Mouse (Mus musculus) heart, embryonic 11.5 days (tissue): ENCODE results near the gene Taok2. TPM values are rescaled to one million over a fixed set of nuclear protein-coding genes. Genes with fewer than 3 reads are reported as not detected.
A peak's percentile ranks its signal among the peaks of the same experiment; 100 is the strongest.
"Not testable (repeated sequence)": the region's sequence is repeated elsewhere in the genome, so short reads cannot be mapped to it uniquely, and the experiment has no call there.

ENCODE experiments used
- ATAC-seq: fragments of 200-750 bp; cut with Nextera tagmentation; replicated peaks from 2 replicates; pipeline ENCODE4 v1.8.0; 2017; ENCODE audit warnings: moderate library complexity; ENCODE audit not compliant: insufficient number of reproducible peaks, low FRiP score, low TSS enrichment
- H3K27ac ChIP-seq: fragments of 300-500 bp; sonication (generic); 2 replicates; pipeline ENCODE4 v1.5.1; 2014; ENCODE audit warnings: mild to moderate bottlenecking, low read depth, low read length
- H3K27me3 ChIP-seq: fragments of 300-500 bp; sonication (generic); 2 replicates; pipeline ENCODE4 v1.6.1; 2014; ENCODE audit warnings: mild to moderate bottlenecking, low read length, mixed read lengths; ENCODE audit not compliant: control insufficient read depth, insufficient read depth
- H3K36me3 ChIP-seq: fragments of 300-500 bp; sonication (generic); 2 replicates; pipeline ENCODE4 v1.6.1; 2014; ENCODE audit warnings: mild to moderate bottlenecking, low read length, moderate library complexity, mixed read lengths; ENCODE audit not compliant: control insufficient read depth, insufficient read depth
- H3K4me1 ChIP-seq: fragments of 300-500 bp; sonication (generic); 2 replicates; pipeline ENCODE4 v1.6.1; 2014; ENCODE audit warnings: low read length; ENCODE audit not compliant: control insufficient read depth, insufficient read depth
- H3K4me2 ChIP-seq: fragments of 300-500 bp; sonication (generic); 2 replicates; pipeline ENCODE4 v1.6.1; 2014; ENCODE audit warnings: mild to moderate bottlenecking, moderate library complexity
- H3K4me3 ChIP-seq: fragments of 300-500 bp; sonication (generic); 2 replicates; pipeline ENCODE4 v1.5.1; 2014; ENCODE audit warnings: low read depth, low read length
- H3K9ac ChIP-seq: fragments of 300-500 bp; sonication (generic); 2 replicates; pipeline ENCODE4 v1.6.1; 2014; ENCODE audit warnings: mild to moderate bottlenecking, low read depth, low read length, moderate library complexity
- H3K9me3 ChIP-seq: fragments of 300-500 bp; sonication (generic); replicated peaks from 2 replicates; pipeline ENCODE4 v1.6.1; 2016; ENCODE audit warnings: low read length; ENCODE audit not compliant: control insufficient read depth
- WGBS: fragments of 180-500 bp; shearing (Covaris S2); extraction: QIAGEN DNeasy Blood & Tissue Kit; methylation state at CpG from one replicate; pipeline ENCODE4 v1.1.7; 2014; ENCODE audit not compliant: insufficient replicate concordance; 5-methylcytosine and 5-hydroxymethylcytosine counted together
- polyA plus RNA-seq: library from polyadenylated mRNA; unstranded; fragments of >200 nt; fragmentation: Nextera tagmentation; extraction: Ambion mirVana; gene quantifications from 2 replicates; pipeline ENCODE4 v1.2.1, GENCODE M21; 2014

The Taok2 gene
- polyA plus RNA-seq, 1 experiment from 2014 or later = 19.4 TPM

DNA sequence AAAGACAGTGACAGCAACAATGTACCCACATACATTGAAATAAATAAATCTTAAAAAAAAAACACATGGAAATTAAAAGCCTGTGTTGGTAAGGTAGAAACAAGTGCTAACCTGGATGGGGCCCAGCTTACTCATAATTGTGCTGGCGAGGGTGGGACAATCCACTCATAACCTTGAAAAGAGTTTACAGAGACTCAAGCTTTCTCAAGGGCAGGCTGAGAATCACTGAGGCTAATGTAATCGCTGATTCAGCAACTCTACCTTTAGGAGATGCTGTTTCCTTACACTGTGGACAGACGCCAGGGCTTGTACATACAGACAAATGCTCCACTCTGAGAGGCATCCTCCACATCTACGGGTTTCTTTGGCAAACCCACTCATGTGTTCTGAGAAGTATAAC lies 35.5 kb upstream of the Taok2 start:
- ATAC-seq = no peak
- no peaks in the 10 kb centered on the region for H3K4me1 ChIP-seq

DNA sequence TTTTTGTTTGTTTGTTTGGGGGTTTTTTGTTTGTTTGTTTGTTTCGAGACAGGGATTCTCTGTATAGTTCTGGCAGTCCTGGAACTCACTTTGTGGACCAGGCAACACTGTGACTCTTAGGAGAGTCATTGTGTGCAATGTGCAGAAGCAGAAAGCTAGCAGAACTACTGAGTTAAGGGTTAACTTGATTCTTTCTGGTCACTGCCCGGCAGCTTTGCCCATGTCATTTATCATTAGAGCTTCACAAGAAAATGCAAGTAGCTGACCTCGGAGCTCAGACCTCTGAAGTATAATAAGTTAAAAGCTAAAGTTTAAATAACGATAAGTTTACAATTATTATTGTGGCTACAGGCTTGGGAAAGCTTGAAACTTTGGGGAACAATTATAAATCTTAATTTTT lies 33.9 kb upstream of the Taok2 start:
- H3K9ac ChIP-seq, H3K4me1 ChIP-seq, H3K27me3 ChIP-seq, ATAC-seq, H3K27ac ChIP-seq, H3K36me3 ChIP-seq, H3K9me3 ChIP-seq, H3K4me3 ChIP-seq, H3K4me2 ChIP-seq: not testable (repeated sequence)
- 49% methylated on average over 4 of the region's 4 CpGs for WGBS

More for the DNA sequence above, 35.5 kb upstream of the Taok2 start:
- 81% methylated on average over 4 of the region's 4 CpGs for whole genome bisulfite sequencing
- no peak overlapping the region for H3K9ac ChIP-seq
- no peak overlapping the region for H3K4me2 ChIP-seq
- no peak overlapping the region for H3K4me3 ChIP-seq
- no peak overlapping the region for H3K27ac ChIP-seq
- no peaks in the 10 kb centered on the region; the same call in 1 of the 2 replicates for H3K27me3 ChIP-seq
- no peaks in the 10 kb centered on the region for H3K9me3 ChIP-seq
- no peaks in the 10 kb centered on the region for H3K36me3 ChIP-seq

DNA sequence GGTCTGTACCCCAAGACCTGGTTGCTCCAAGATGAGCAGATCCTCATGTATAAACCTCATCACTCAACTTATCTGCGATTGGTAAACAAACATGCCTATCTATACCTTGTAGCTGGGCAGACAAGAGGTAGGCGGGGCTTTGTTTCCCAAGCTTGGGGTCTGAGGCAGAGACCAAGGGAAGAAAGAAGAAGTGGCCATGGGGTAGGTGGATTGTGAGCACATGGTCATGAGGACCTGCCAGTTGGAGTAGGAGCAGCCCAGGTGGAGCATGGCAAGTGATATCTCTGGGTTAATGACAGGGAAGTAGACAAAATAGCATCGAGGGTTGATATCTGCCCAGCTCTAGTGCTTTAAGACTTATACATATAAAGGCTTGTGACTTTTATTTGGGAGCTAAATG lies 30.3 kb upstream of the Taok2 start:
- no peaks in the 10 kb centered on the region for H3K4me1 ChIP-seq
- H3K36me3 ChIP-seq = no peaks in the 10 kb centered on the region
- H3K9ac ChIP-seq = no peak overlapping the region
- H3K27ac ChIP-seq = no peak overlapping the region
- H3K27me3 ChIP-seq = no peaks in the 10 kb centered on the region; the same call in 1 of the 2 replicates
- no peak overlapping the region for H3K4me2 ChIP-seq
- H3K4me3 ChIP-seq = no peak overlapping the region
- no peaks in the 10 kb centered on the region for H3K9me3 ChIP-seq
- no peak for ATAC-seq
- 71% methylated on average over 3 of the region's 3 CpGs for WGBS

DNA sequence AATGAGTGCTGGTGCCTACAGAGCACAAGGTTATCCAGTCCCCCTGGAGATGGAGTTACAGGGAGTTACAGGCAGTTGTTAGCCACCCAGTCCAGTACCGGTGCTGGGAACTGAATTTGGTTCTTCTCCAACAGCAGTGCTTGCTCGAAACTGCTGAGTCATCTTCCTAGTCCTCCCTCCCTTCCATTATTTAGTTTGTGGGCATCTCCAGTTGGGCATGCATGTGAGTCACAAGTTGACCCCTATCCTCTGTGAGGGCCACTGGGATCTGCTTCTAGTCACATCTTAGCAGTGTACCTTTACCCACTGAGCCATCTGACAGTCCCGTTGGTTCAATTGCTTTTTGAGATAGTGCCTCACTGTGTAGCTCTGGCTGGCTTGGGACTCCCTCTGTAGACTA lies 21.1 kb upstream of the Taok2 start:
- 65% methylated on average over 3 of the region's 3 CpGs for WGBS
- Histone ChIP-seq H3K27me3 (no peaks in the 10 kb centered on the region), H3K36me3 (no peaks in the 10 kb centered on the region), H3K27ac (no peak overlapping the region), H3K9ac (no peak overlapping the region), H3K9me3 (no peaks in the 10 kb centered on the region), H3K4me1 (no peaks in the 10 kb centered on the region), H3K4me3 (no peak overlapping the region), H3K4me2 (no peak overlapping the region)
- no peak for ATAC-seq

DNA sequence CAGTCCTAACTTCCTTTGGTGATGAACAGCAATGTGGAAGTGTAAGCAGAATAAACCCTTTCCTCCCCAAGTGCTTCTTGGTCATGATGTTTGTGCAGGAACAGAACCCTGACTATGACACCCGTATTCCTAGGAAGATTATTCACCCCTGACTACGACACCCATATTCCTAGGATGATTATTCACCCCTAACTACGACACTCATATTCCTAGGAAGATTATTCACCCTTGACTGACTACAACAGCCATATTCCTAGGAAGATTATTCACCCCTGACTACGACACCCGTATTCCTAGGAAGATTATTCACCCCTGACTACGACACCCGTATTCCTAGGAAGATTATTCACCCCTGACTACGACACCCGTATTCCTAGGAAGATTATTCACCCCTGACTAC lies 15.3 kb upstream of the Taok2 start:
- not testable (repeated sequence) for H3K9ac ChIP-seq, H3K27ac ChIP-seq, H3K9me3 ChIP-seq, H3K36me3 ChIP-seq, H3K4me2 ChIP-seq, H3K27me3 ChIP-seq, ATAC-seq, H3K4me3 ChIP-seq
- WGBS = 89% methylated on average over 6 of the region's 9 CpGs
- peaks cover 13% of the 10 kb centered on the region for H3K4me1 ChIP-seq

DNA sequence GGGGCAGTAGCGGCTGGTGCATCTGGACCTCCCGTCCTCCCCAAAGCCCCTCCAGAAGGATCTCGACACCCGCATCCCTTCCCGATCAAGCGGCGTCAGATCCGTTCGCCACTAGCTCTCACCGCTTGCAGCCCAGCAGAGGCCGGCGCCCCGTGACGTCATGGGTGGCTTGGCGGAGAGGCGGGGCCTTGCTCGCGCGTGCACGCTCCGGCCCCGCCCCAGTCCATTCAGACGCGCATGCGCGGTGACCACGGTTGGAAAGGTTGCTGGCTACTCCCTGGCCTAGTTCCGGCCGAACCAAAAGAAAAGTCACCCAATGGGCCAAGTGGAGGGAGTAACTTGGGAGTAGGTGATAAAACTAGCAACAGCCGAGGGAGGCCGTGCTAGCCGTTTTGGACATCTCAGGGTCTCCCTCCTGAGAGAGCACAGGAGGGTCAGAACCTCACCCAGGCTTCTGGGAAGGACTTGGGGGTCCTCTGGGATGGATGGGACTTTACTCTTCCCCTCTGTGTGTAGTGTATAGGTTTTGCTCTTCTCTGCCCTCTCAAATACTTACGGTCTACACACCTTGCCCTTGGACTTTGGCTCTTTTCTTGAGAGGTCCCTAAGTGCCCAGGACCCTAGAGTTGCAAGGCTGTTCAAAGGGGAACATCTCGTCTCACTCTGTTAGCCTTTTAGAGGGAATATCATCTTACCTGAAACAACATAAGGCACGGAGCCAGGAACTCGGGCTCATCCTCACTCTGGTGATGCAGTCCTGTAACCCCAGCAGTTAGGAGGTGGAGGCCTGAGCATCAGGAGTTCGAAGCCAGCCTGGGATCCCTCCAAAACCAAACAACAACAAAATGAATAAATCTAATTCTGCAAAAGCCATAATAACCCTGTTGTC lies 13.8 kb upstream of the Taok2 start:
- Histone ChIP-seq H3K36me3 (no peaks in the 10 kb centered on the region), H3K9ac (peak overlapping the region; percentile 81), H3K4me2 (peak overlapping the region; percentile 73), H3K27me3 (no peaks in the 10 kb centered on the region), H3K4me3 (peak overlapping the region; percentile 66), H3K4me1 (peaks cover 13% of the 10 kb centered on the region), H3K27ac (peak overlapping the region; percentile 54), H3K9me3 (no peaks in the 10 kb centered on the region)
- ATAC-seq = peak; percentile 91
- 10% methylated on average over 37 of the region's 37 CpGs for WGBS

DNA sequence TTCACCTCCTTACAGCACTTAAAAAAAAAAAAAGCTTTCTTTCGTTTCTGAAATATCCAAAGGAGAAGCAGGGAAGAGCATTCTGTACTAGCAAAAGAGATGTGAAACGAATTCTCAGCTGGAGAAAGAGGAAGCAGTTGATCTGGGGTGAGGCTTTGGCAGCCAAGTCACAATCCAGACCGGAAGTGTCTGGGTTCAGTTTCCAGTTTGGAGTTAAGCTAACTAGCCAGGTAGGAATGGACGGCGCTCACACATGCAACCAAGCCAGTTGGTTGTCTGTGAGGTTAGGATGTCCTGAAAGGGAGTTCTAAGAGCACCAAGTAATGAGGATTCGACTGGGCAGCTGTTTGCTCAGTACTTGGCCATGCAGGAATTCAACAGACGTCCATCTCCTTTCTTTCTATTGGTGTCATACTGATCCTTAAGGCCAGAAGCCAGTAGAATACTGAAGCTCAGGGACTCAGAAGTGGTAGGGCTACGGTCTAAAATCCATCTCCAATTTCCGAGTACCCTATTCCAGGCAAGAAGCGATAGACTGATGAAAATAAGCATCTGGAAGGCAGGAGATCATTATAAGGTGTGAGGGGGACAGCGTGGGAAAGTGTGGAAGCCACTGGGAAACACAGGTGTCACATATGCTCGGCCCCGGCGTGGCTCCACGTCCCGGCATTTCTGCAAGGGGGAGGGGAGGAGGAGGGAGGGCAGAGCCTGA lies 13.0 kb upstream of the Taok2 start:
- ATAC-seq = peak; percentile 49; the same call in 1 of the 2 replicates
- WGBS = 22% methylated on average over 16 of the region's 16 CpGs
- no peaks in the 10 kb centered on the region for H3K27me3 ChIP-seq
- peak overlapping the region; percentile 66 for H3K4me3 ChIP-seq
- H3K4me2 ChIP-seq = peak overlapping the region; percentile 73
- peak overlapping the region; percentile 81 for H3K9ac ChIP-seq
- H3K36me3 ChIP-seq = no peaks in the 10 kb centered on the region
- H3K27ac ChIP-seq = peak overlapping the region; percentile 54; the same call in 1 of the 2 replicates
- no peaks in the 10 kb centered on the region for H3K9me3 ChIP-seq
- peaks cover 13% of the 10 kb centered on the region for H3K4me1 ChIP-seq

DNA sequence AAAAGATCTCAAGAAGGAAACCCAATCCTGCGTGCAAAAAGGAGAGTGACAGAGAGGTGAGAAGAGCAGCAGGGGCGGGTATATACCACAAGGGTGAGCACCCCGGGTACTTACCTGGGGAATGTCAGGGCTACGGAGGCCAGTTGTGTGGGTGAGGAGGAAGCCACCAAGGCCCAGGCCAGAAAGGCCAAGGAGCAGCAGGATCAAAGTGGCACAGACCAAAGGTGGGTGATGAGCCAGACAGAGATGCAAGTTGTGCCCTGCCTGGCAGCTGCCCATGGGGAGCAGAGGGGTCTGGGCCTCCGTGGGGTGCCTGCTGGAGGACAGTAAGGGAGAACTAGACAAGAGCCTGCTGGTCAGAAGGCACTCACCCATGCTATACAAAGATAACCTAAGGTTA lies 12.4 kb upstream of the Taok2 start:
- H3K27me3 ChIP-seq = no peaks in the 10 kb centered on the region
- H3K9me3 ChIP-seq = no peaks in the 10 kb centered on the region
- peak overlapping the region; percentile 73; the same call in 1 of the 2 replicates for H3K4me2 ChIP-seq
- H3K4me3 ChIP-seq = no peak overlapping the region
- WGBS = 79% methylated on average over 5 of the region's 5 CpGs
- peaks cover 13% of the 10 kb centered on the region for H3K4me1 ChIP-seq
- H3K27ac ChIP-seq = no peak overlapping the region
- H3K36me3 ChIP-seq = no peaks in the 10 kb centered on the region
- no peak for ATAC-seq
- no peak overlapping the region for H3K9ac ChIP-seq
